Mouse (Mus musculus) activated CD4-positive, CD25-positive, alpha-beta regulatory T cell, adult 4 months (primary cell): ENCODE results near the gene Hectd4. TPM values are rescaled to one million over a fixed set of nuclear protein-coding genes. Genes with fewer than 3 reads are reported as not detected.
"Not testable (repeated sequence)": the region's sequence is repeated elsewhere in the genome, so short reads cannot be mapped to it uniquely, and the experiment has no call there.

Source experiments
- ATAC-seq: one replicate; pipeline ENCODE4 v1.8.0; 2017
- polyA plus RNA-seq, 2 experiments: library from polyadenylated mRNA; unstranded; fragments of 100-300 nt; shearing (Covaris generic); gene quantifications; one replicate each; pipeline ENCODE4 v1.2.1; 2017

The Hectd4 gene
- polyA plus RNA-seq, 2 experiments from 2014 or later: 6.4 to 7.0 TPM

GRCm38 (mm10) chr5:121292309-121293165, 72.5 kb downstream of the Hectd4 start:
- no peak for ATAC-seq

GRCm38 (mm10) chr5:121305009-121305408, 85.0 kb downstream of the Hectd4 start:
- no peak for ATAC-seq

DNA sequence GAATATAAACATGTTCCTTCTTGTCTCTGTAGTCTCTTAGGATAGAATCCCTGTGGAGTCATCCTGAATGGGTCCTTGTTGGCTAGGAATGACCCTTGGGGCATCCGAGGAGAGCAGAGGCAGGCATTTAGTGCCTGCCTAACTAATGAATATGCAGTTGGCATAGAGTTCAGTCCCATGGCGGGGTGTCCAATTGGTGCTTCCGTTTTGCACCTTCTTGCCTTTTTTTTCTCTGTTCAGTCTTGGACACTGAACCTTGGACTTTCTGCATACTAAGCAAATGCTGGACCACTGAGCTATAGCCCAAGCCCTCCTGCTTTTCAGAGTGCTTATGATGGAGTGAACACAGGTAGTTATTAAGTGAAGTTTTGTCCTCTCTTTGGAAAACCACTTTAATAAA, 87.6 kb downstream of the Hectd4 start:
- ATAC-seq: no peak

DNA sequence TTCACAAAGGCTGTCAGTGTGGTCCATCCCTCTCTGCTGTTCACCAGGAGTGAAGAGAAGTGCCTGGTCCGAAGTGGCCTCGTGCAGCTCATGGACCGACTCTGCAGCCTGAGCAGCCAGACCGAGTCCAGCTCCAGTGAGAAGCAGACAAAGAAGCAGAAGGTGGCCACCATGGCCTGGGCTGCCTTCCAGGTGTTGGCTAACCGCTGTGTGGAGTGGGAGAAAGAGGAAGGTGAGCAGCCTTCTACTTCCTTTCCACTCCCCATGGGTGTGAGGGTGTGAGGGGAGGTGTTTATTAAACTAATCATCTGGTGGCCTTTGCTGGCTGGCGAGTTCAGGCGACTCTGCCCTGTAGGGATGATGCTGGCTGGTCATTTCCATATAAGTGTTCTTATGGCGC, 91.6 kb downstream of the Hectd4 start:
- ATAC-seq: no peak

GRCm38 (mm10) chr5:121313764-121314474, 93.9 kb downstream of the Hectd4 start:
- ATAC-seq: no peak

- ATAC-seq: no peak
Observed at GRCm38 (mm10) chr5:121326079-121326805, 106.2 kb downstream of the Hectd4 start.

GRCm38 (mm10) chr5:121329333-121330058, 109.5 kb downstream of the Hectd4 start:
- ATAC-seq: no peak

- ATAC-seq: not testable (repeated sequence)
Observed at GRCm38 (mm10) chr5:121330154-121330816, 110.3 kb downstream of the Hectd4 start.

DNA sequence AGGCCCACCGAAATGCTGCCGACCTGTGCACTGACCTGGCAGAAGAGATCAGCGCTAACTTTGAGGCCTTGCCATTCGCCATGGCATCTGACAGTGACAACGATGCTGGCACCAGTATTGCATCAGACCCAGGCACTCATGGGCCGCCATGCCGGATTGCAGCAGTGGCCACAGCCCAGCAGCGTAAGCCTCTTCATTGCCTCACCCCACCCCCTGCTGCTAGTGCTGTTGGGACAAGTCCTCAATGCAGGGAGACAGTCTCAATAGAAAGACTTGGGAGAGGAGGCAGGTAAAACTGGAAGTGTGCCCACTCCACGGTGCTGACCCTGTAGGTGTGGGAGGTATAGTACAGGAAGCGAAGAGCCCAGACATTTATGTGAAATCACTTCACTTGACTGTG, 111.7 kb downstream of the Hectd4 start:
- ATAC-seq: no peak

DNA sequence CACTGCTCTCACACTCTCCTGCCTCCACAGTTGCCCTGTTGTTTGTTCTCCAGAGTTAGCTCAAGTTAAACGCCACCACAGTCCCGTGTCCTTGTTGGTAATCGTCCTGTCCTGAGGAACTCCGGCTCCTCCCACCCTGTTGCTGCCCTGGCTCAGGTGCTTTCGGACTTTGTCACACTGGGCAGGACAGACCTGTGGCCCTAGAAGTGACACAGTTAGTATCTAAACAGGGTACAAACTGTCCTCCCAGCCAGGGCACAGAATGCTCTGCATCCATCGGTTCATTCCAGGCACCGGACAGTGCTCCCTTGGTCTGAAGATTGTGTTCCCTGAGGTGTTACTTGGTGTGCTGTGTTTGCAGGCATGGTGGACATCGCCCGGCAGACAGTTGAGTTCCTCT, 114.0 kb downstream of the Hectd4 start:
- no peak for ATAC-seq

GRCm38 (mm10) chr5:121334454-121334853, 114.4 kb downstream of the Hectd4 start:
- no peak for ATAC-seq

DNA sequence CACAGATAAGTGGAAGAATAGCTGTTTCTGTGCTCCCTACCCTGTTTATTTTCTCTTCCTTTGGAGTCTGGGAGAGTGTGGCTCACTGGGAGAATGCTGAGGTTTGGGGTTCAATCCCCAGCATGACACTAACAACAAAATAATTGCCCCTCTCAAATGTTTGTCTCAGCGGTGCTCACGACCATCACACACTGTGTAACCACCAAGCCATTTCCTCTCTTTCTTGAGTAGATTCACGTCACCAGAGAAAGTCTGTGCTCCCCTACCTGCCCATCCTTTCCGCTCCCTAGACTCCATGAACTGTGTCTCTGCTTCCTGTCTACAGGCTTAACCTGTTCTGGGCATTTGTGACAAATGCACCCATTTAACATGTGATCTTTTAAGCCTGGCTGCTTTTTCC, 115.4 kb downstream of the Hectd4 start:
- ATAC-seq: peak; percentile 74

DNA sequence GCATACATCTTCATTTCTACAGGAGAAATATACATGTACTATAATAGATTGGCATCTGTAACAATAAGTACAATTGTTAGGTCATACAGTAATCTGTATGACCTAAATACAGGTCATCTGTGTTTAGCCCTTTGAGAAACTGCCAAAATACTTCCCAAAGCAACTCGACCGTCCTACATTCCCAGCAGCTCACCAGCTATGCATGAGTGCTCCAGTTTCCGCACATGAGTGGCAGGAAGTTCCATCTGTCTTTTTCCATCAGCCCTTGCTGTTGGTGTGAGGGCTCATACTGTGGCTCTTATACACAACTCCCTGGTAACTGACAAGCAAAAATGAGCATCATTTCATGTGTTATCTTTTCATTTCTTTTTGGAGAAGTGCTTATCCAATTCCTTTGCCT, 116.0 kb downstream of the Hectd4 start:
- ATAC-seq: no peak

GRCm38 (mm10) chr5:121336776-121337175, 116.8 kb downstream of the Hectd4 start:
- ATAC-seq: no peak

DNA sequence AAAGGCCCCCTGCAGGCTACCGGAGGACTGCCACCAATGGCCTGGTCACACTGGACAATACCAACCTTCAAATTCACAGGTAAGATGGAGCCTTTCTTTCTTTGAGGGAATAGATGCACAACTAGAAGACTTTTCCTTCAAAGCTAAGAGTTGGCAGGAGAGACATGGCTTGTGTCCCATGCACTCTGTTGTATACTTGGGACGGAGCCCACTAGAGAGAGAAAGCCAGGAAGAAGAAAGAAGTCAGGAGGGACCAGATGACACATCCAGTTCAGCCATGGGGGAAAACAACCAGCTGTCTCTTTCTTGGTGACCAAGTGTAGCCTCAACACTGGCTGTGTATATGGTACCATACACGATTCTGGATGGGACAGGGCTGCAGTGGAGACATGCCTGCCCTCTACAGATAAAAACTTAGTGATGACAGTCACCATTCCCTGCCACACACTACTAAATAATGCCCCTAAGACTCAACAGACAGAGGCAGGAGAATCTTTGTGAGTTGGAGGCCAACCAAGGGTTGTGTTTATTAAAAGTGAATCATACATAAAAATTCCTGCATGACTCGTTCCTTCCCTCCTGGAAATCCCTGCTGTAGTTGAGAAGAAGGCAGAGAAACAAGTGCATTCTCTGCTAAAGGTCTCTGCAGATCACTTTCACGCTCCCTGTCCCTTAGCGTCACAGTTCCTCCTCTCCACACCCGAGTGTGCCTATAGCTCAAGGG, 119.7 kb downstream of the Hectd4 start:
- ATAC-seq: no peak

DNA sequence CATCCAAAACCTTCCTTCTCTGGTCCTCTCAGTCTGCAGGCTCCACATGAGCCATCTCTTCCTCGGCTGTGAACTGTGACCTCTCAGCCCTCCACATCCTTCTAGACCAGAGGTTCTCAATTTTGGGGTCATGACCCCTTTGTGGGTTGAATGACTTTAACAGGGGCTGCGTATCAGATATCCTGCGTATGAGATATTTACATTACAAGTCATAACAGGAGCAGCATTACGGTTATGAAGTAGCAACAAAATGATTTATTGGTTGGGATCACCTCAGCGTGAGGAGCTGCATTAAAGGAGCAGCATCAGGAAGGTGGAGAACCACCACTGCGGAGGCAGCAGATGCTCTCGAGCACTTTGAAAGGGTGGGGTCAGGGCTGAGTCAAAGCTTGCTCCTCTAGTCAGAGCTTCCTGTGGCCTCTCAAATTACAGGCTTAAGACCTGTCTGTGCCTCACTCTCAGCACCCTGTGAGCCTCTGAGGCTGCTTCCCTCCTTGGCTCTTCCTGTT, 121.0 kb downstream of the Hectd4 start:
- peak; percentile 95 for ATAC-seq

GRCm38 (mm10) chr5:121342490-121342889, 122.5 kb downstream of the Hectd4 start:
- ATAC-seq: no peak

GRCm38 (mm10) chr5:121343997-121344396, 124.0 kb downstream of the Hectd4 start:
- ATAC-seq: no peak

DNA sequence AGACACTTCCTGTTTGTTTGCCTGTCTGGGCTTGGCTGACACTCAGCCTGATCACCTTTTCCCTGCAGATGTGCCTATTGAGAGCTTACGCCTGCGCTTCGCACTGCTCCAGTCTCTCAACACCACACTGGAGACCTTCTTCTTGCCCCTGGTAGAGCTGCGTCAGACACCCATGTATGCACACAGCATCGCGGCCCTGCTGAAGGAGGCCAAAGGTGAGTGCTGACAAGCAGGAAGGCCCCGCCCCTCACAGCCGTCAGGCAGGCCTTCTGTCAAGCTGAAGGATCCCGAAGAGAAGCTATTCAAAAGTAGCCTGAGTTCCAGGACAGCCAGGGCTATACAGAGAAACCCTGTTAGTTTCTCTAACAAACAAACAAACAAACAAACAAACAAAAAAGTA, 139.2 kb downstream of the Hectd4 start:
- no peak for ATAC-seq

GRCm38 (mm10) chr5:121361696-121362095, 141.7 kb downstream of the Hectd4 start:
- ATAC-seq: no peak

DNA sequence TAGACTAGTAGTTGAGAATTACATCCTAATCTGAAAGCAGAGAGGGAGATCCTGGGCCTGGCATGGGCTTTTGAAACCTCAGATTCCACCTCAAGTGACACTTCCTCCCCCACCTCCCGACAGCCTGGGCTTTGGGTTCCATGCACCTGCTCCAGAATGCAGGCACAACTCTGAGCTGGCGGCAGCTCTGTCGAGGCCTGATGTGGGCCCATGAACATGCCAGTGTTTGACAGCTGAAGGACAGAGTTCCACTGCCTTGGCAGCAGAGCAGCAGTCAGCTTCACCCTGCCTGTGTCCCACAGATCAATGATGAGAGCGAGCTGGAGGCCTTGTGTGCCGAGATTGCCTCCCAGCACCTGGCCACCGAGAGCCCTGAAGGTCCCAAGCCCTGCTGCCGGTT, 143.4 kb downstream of the Hectd4 start:
- ATAC-seq: no peak
